8 mouse cellular contexts compared by ENCODE assay signal in the genomic region with DNA sequence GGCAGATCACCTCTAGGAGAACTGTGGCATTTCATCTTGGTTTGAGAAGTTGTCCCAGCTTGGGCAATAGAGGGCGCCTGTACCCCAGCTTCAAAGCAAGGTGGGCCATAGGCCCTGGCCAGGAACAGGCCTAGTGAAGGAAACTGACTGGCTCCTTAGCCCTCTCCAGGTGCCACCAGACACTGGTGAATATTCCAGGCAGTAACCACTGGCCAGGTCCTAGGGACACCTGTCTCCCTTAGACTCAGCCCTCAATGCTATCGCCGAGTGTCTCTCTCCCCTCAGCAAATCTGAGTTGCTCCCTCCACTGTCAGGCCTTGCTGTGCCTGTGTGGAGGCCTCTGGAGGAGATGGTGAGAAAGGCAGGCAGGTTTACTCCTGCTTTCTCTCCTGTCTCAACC.
DNase-seq lines count a peak whose midpoint lies in the region; ATAC-seq and TF ChIP-seq lines count a peak whose summit lies in the region.

No protein-coding gene starts in this region.

- WGBS in heart, embryonic 16.5 days: 26% methylated on average over 3 of the region's 3 CpGs
- 18% methylated on average over 3 of the region's 3 CpGs for WGBS in lung, embryonic 14.5 days

- DNase-seq in left cerebral cortex, adult 18-20 months (ENCODE audit: low spot score in 2 of 2): peak; percentile 43
- no peak for DNase-seq in left cerebral cortex, adult 11 months (ENCODE audit: low spot score)
- DNase-seq in embryo, embryonic 11 days: peak; percentile 78
- DNase-seq in kidney, postnatal 25 days: peak; percentile 53 to 69
- peak; percentile 71 for DNase-seq in lung, embryonic 14.5 days
- peak; percentile 44 to 58 for DNase-seq in right cerebral cortex, postnatal 10 days (ENCODE audit: low spot score in 2 of 2)
- DNase-seq in spleen, adult 12 weeks (ENCODE audit: low spot score): no peak

- ATAC-seq in heart, embryonic 16.5 days (replicated peaks; ENCODE audit: extremely low read depth, insufficient read depth, low FRiP score): peak; percentile 51
- peak; percentile 52; the same call in 1 of the 2 replicates for ATAC-seq in lung, embryonic 14.5 days (ENCODE audit: insufficient read depth)

- H3K27me3 ChIP-seq in heart, embryonic 16.5 days (ENCODE audit: control insufficient read depth, insufficient read depth, low read length): peaks cover 3% of the 10 kb centered on the region; the same call in 1 of the 2 replicates
- H3K27me3 ChIP-seq in lung, embryonic 14.5 days (ENCODE audit: insufficient read depth, low read length): peaks cover 4% of the 10 kb centered on the region; the same call in 1 of the 2 replicates

- H3K4me1 ChIP-seq in heart, embryonic 16.5 days (ENCODE audit: control insufficient read depth, insufficient read depth, low read length): peaks cover 42% of the 10 kb centered on the region
- H3K4me1 ChIP-seq in lung, embryonic 14.5 days (ENCODE audit: insufficient read depth): no peaks in the 10 kb centered on the region

- H3K27ac ChIP-seq in heart, embryonic 16.5 days (ENCODE audit: low read length): peak overlapping the region; percentile 37; the same call in 1 of the 2 replicates
- no peak overlapping the region for H3K27ac ChIP-seq in lung, embryonic 14.5 days (ENCODE audit: low read depth)

- no peak overlapping the region for H3K4me3 ChIP-seq in heart, embryonic 16.5 days (ENCODE audit: low read length)
- H3K4me3 ChIP-seq in lung, embryonic 14.5 days (ENCODE audit: low read depth, low read length): no peak overlapping the region

- H3K9me3 ChIP-seq in heart, embryonic 16.5 days (replicated peaks; ENCODE audit: control insufficient read depth, low read length): no peaks in the 10 kb centered on the region
- H3K9me3 ChIP-seq in lung, embryonic 14.5 days (ENCODE audit: low read depth, low read length): no peaks in the 10 kb centered on the region

- H3K36me3 ChIP-seq in heart, embryonic 16.5 days (ENCODE audit: control insufficient read depth, insufficient read depth): no peaks in the 10 kb centered on the region
- no peaks in the 10 kb centered on the region for H3K36me3 ChIP-seq in lung, embryonic 14.5 days (ENCODE audit: insufficient read depth)

- TF ChIP-seq CTCF in lung, embryonic 14.5 days (IDR thresholded peaks at IDR 0.05; ENCODE audit: low read depth): peak; percentile 66

- no peak overlapping the region for H3K4me2 ChIP-seq in heart, embryonic 16.5 days (ENCODE audit: low read depth, low read length)
- no peak overlapping the region for H3K4me2 ChIP-seq in lung, embryonic 14.5 days

- H3K9ac ChIP-seq in heart, embryonic 16.5 days (ENCODE audit: low read length): no peak overlapping the region
- no peak overlapping the region for H3K9ac ChIP-seq in lung, embryonic 14.5 days

Comparison
In these comparisons a context has a peak if more than half of its experiments do, and no peak if none do; other contexts are left out.
1. DNase-seq: peak in left cerebral cortex, adult 18-20 months (2 of 2), embryo, embryonic 11 days (single experiment), kidney, postnatal 25 days (2 of 2), lung, embryonic 14.5 days (single experiment) and right cerebral cortex, postnatal 10 days (2 of 2); none in left cerebral cortex, adult 11 months (single experiment) and spleen, adult 12 weeks (single experiment).